Mouse (Mus musculus) heart, adult 2 months (tissue): ENCODE measurements around the gene Zcchc17.

ENCODE experiments used
- CTCF ChIP-seq: fragments of 200-600 bp; IDR thresholded peaks from 2 replicates; pipeline ENCODE4 v1.8.1; 2022; ENCODE audit warnings: antibody characterized with exemption, mild to moderate bottlenecking, moderate library complexity
- EP300 ChIP-seq: fragments of 200-500 bp; IDR thresholded peaks from 2 replicates; pipeline ENCODE4 v1.6.1; 2011; ENCODE audit warnings: low read depth, low read length, control low read depth; ENCODE audit not compliant: insufficient read depth

GRCm38 (mm10) chr4:130283826-130284225 lies 75.9 kb downstream of the Zcchc17 start:
- no peak for TF ChIP-seq EP300
- TF ChIP-seq CTCF: no peak
